Mouse (Mus musculus): ENCODE measurements around the gene Foxb1. TPM values are rescaled to one million over a fixed set of nuclear protein-coding genes. Genes with fewer than 3 reads are reported as not detected.

Foxb1 gene
- total and polyA plus RNA-seq, 3 experiments: not detected

GRCm38 (mm10) chr9:69758946-69759615, 1.7 kb downstream of the Foxb1 start:
- peaks cover 44% of the 10 kb centered on the region for H3K27me3 ChIP-seq (ENCODE audit: insufficient read depth, low read length)
- no peak for DNase-seq (ENCODE audit: low spot score)
- ATAC-seq (ENCODE audit: extremely low read depth, insufficient number of reproducible peaks, low FRiP score, poor library complexity, severe bottlenecking): no peak

GRCm38 (mm10) chr9:69758506-69758905, 2.2 kb downstream of the Foxb1 start:
- H3K4me3 ChIP-seq (ENCODE audit: low read depth, low read length): no peak overlapping the region
- H3K27me3 ChIP-seq (ENCODE audit: insufficient read depth, low read length): peaks cover 38% of the 10 kb centered on the region
- H3K36me3 ChIP-seq (replicated peaks): no peaks in the 10 kb centered on the region
- ATAC-seq (ENCODE audit: extremely low read depth, insufficient number of reproducible peaks, low FRiP score, poor library complexity, severe bottlenecking) (no peak), DNase-seq (ENCODE audit: low spot score) (no peak)
- H3K9me3 ChIP-seq (replicated peaks): no peaks in the 10 kb centered on the region
- TF ChIP-seq CTCF (IDR thresholded peaks at IDR 0.05; ENCODE audit: low read depth, low read length): no peak
- TF ChIP-seq GATA2 (IDR thresholded peaks at IDR 0.05; ENCODE audit: borderline replicate concordance, low read depth, low read length): no peak
- TF ChIP-seq TAL1 (conservative IDR thresholded peaks at IDR 0.05; ENCODE audit: low read depth, low read length): no peak
- no peaks in the 10 kb centered on the region for H3K4me1 ChIP-seq (ENCODE audit: insufficient read depth, low read depth, low read length)

More at GRCm38 (mm10) chr9:69758946-69759615, 1.7 kb downstream of the Foxb1 start:
- Histone ChIP-seq H3K36me3 (replicated peaks) (no peaks in the 10 kb centered on the region), H3K9me3 (replicated peaks) (no peaks in the 10 kb centered on the region), H3K4me3 (ENCODE audit: low read depth, low read length) (no peak overlapping the region), H3K4me1 (ENCODE audit: insufficient read depth, low read depth, low read length) (no peaks in the 10 kb centered on the region)
- TF ChIP-seq GATA2 (IDR thresholded peaks at IDR 0.05; ENCODE audit: borderline replicate concordance, low read depth, low read length) (no peak), CTCF (IDR thresholded peaks at IDR 0.05; ENCODE audit: low read depth, low read length) (no peak)

GRCm38 (mm10) chr9:69757254-69757653, 3.5 kb downstream of the Foxb1 start:
- no peaks in the 10 kb centered on the region for H3K9me3 ChIP-seq (replicated peaks)
- TF ChIP-seq CTCF (IDR thresholded peaks at IDR 0.05; ENCODE audit: low read depth, low read length): no peak
- no peaks in the 10 kb centered on the region for H3K4me1 ChIP-seq (ENCODE audit: insufficient read depth, low read depth, low read length)
- no peak overlapping the region for H3K4me3 ChIP-seq (ENCODE audit: low read depth, low read length)
- DNase-seq (ENCODE audit: low spot score) (no peak), ATAC-seq (ENCODE audit: extremely low read depth, insufficient number of reproducible peaks, low FRiP score, poor library complexity, severe bottlenecking) (no peak)
- no peaks in the 10 kb centered on the region for H3K36me3 ChIP-seq (replicated peaks)
- peaks cover 33% of the 10 kb centered on the region for H3K27me3 ChIP-seq (ENCODE audit: insufficient read depth, low read length)

GRCm38 (mm10) chr9:69756456-69756855, 4.3 kb downstream of the Foxb1 start:
- Histone ChIP-seq H3K4me3 (ENCODE audit: low read depth, low read length) (no peak overlapping the region), H3K36me3 (replicated peaks) (no peaks in the 10 kb centered on the region), H3K27me3 (ENCODE audit: insufficient read depth, low read length) (peaks cover 33% of the 10 kb centered on the region), H3K4me1 (ENCODE audit: insufficient read depth, low read depth, low read length) (no peaks in the 10 kb centered on the region), H3K9me3 (replicated peaks) (no peaks in the 10 kb centered on the region)
- DNase-seq (ENCODE audit: low spot score): no peak
- no peak for ATAC-seq (ENCODE audit: extremely low read depth, insufficient number of reproducible peaks, low FRiP score, poor library complexity, severe bottlenecking)
- no peak for TF ChIP-seq GATA2 (IDR thresholded peaks at IDR 0.05; ENCODE audit: borderline replicate concordance, low read depth, low read length)
- no peak for TF ChIP-seq TAL1 (conservative IDR thresholded peaks at IDR 0.05; ENCODE audit: low read depth, low read length)
- no peak for TF ChIP-seq GATA1 (IDR thresholded peaks at IDR 0.05; ENCODE audit: borderline replicate concordance, low read length)
- no peak for TF ChIP-seq POLR2AphosphoS5 (IDR thresholded peaks at IDR 0.05; ENCODE audit: insufficient replicate concordance, low read depth, low read length)

DNA sequence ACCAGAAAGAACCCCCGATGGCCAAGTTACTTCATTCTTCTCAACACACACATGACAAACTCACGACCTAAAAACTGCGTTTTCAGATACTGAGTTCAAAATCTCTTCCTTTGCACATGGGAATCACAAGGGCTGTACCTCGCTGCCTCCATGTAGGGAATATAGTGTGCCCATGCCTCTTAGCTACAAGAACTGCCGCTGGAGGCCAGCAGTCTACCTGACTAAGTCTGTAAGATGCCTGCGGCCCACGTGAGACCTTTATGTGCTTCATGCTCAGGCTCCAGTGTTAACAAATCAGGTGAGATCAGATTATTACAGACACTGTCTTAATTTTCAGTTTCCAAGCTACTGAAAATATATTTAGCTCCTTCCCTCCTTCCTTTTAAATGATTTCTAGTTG, 4.7 kb downstream of the Foxb1 start:
- H3K27me3 ChIP-seq (ENCODE audit: insufficient read depth, low read length): peaks cover 32% of the 10 kb centered on the region
- TF ChIP-seq CTCF (IDR thresholded peaks at IDR 0.05; ENCODE audit: low read depth, low read length) (no peak), GATA2 (IDR thresholded peaks at IDR 0.05; ENCODE audit: borderline replicate concordance, low read depth, low read length) (no peak), TAL1 (conservative IDR thresholded peaks at IDR 0.05; ENCODE audit: low read depth, low read length) (no peak), POLR2AphosphoS5 (IDR thresholded peaks at IDR 0.05; ENCODE audit: insufficient replicate concordance, low read depth, low read length) (no peak), GATA1 (IDR thresholded peaks at IDR 0.05; ENCODE audit: borderline replicate concordance, low read length) (no peak)
- no peak overlapping the region for H3K4me3 ChIP-seq (ENCODE audit: low read depth, low read length)
- DNase-seq (ENCODE audit: low spot score): no peak
- H3K9me3 ChIP-seq (replicated peaks): no peaks in the 10 kb centered on the region
- H3K4me1 ChIP-seq (ENCODE audit: insufficient read depth, low read depth, low read length): no peaks in the 10 kb centered on the region
- no peak for ATAC-seq (ENCODE audit: extremely low read depth, insufficient number of reproducible peaks, low FRiP score, poor library complexity, severe bottlenecking)
- H3K36me3 ChIP-seq (replicated peaks): no peaks in the 10 kb centered on the region

- Histone ChIP-seq H3K9me3 (replicated peaks) (no peaks in the 10 kb centered on the region), H3K4me3 (ENCODE audit: low read depth, low read length) (no peak overlapping the region), H3K36me3 (replicated peaks) (no peaks in the 10 kb centered on the region), H3K4me1 (ENCODE audit: insufficient read depth, low read depth, low read length) (no peaks in the 10 kb centered on the region), H3K27me3 (ENCODE audit: insufficient read depth, low read length) (peaks cover 24% of the 10 kb centered on the region)
- no peak for DNase-seq (ENCODE audit: low spot score)
- TF ChIP-seq CTCF (IDR thresholded peaks at IDR 0.05; ENCODE audit: low read depth, low read length): no peak
- TF ChIP-seq GATA2 (IDR thresholded peaks at IDR 0.05; ENCODE audit: borderline replicate concordance, low read depth, low read length): no peak
- TF ChIP-seq POLR2AphosphoS5 (IDR thresholded peaks at IDR 0.05; ENCODE audit: insufficient replicate concordance, low read depth, low read length): no peak
- no peak for TF ChIP-seq TAL1 (conservative IDR thresholded peaks at IDR 0.05; ENCODE audit: low read depth, low read length)
- no peak for ATAC-seq (ENCODE audit: extremely low read depth, insufficient number of reproducible peaks, low FRiP score, poor library complexity, severe bottlenecking)
Measured at GRCm38 (mm10) chr9:69755157-69755556, 5.6 kb downstream of the Foxb1 start.

DNA sequence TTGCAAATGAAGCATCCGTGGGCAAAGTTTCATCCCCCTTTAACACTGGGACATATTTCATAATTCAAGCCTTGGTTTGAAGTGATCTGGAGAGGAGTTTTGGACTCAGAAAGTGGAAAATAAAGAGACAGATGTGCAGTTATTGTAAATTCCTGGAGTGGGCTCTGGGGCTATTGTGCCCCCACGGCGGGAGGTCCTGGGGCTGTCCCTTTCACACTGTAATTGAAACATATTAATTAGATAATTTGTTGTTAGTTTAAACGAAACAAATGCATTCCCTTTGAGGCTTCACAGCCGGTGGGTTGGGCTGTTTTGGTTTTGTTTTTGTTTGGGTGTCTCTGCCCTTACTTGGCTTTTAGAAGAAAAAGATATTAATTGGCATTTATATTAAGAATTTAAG, 6.0 kb downstream of the Foxb1 start:
- no peak for DNase-seq (ENCODE audit: low spot score)
- no peak for TF ChIP-seq CTCF (IDR thresholded peaks at IDR 0.05; ENCODE audit: low read depth, low read length)
- no peak for TF ChIP-seq POLR2AphosphoS5 (IDR thresholded peaks at IDR 0.05; ENCODE audit: insufficient replicate concordance, low read depth, low read length)
- TF ChIP-seq TAL1 (conservative IDR thresholded peaks at IDR 0.05; ENCODE audit: low read depth, low read length): no peak
- no peak for TF ChIP-seq GATA1 (IDR thresholded peaks at IDR 0.05; ENCODE audit: borderline replicate concordance, low read length)
- TF ChIP-seq GATA2 (IDR thresholded peaks at IDR 0.05; ENCODE audit: borderline replicate concordance, low read depth, low read length): no peak
- H3K4me1 ChIP-seq (ENCODE audit: insufficient read depth, low read depth, low read length): no peaks in the 10 kb centered on the region
- no peak for ATAC-seq (ENCODE audit: extremely low read depth, insufficient number of reproducible peaks, low FRiP score, poor library complexity, severe bottlenecking)
- no peaks in the 10 kb centered on the region for H3K36me3 ChIP-seq (replicated peaks)
- H3K9me3 ChIP-seq (replicated peaks): no peaks in the 10 kb centered on the region
- no peak overlapping the region for H3K4me3 ChIP-seq (ENCODE audit: low read depth, low read length)
- peaks cover 20% of the 10 kb centered on the region for H3K27me3 ChIP-seq (ENCODE audit: insufficient read depth, low read length)

All from G1E (cell line).